Mouse (Mus musculus): Measurements from ENCODE around the gene Tipin.

DNA sequence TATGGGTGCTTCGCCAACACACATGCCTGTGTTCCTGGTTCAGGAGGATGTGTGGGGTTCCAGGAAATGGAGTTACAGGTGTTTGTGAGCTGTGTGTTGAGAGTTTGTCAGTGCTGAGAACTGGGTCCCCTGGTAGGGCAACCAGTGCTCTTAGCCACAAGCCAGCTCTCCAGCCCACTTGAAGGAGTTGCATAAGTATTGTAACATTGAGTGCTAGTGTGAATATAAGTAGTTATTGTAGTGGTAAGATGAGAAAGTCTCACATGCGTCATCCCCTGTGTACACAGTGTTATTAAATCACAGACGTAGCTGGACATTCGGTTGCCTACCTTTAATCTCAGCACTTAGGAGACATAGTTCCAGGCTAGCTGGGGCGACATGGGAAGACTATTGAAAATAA is 21.5 kb upstream of the Tipin start:
- TF ChIP-seq EP300 (IDR thresholded peaks at IDR 0.05; ENCODE audit: low read depth) (no peak), CTCF (IDR thresholded peaks at IDR 0.05; ENCODE audit: low read depth) (no peak)

All from liver, postnatal 0 days (tissue).